Mouse (Mus musculus) cerebellum, postnatal 25 days (tissue): ENCODE results near the gene Trhr2.

ENCODE experiments used
- DNase-seq, 2 experiments: peaks; one replicate each; pipeline ENCODE4 v3.0.0; 2021; ENCODE audit warnings: mixed read lengths in 2 of 2

Trhr2 gene

GRCm38 (mm10) chr8:122350309-122351089, 10.0 kb downstream of the Trhr2 start:
- no peak for DNase-seq

DNA sequence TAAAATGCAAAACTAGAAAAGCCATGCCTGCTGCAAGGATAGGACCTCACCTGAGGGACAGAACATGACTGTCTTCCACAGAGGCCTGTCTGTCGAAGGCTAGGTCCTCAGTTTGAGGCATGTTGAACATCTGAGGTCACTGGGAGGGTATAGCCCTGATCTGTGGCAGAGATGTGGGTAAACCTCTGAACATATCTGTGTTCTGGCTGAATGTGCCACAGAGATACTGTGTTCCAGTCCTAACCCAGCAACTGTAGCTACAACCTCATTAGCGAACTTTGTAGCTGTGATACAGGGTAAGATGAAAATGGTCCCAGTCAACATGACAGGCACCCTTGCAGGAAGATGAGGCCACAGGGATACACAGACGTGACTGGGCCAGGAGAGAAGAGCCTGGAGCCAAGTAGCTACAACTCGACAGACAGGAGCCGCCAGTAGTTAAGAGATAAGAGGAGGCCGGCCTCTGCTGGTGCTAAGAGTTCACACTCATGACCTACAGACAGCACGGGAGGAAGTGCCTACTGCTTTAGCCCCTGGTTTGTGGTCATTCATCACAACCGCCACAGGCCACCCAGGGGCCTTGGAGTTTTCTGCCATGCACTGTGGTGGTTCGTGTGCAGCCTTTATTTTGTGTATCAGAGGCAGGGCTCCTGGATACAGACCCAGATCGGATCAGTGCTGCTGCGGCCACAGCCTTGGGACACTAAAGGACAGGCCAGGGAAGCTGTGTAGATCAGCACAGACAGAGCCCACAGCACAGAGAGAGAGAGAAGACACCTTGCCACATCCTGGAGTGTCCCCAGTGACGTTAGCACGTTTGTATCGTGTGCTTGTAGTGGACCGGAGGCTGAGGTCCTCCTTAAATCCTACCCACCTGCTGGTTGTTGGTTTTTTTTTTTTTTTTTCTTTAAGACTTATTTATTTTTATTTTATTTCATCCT, 10.9 kb downstream of the Trhr2 start:
- DNase-seq: no peak

DNA sequence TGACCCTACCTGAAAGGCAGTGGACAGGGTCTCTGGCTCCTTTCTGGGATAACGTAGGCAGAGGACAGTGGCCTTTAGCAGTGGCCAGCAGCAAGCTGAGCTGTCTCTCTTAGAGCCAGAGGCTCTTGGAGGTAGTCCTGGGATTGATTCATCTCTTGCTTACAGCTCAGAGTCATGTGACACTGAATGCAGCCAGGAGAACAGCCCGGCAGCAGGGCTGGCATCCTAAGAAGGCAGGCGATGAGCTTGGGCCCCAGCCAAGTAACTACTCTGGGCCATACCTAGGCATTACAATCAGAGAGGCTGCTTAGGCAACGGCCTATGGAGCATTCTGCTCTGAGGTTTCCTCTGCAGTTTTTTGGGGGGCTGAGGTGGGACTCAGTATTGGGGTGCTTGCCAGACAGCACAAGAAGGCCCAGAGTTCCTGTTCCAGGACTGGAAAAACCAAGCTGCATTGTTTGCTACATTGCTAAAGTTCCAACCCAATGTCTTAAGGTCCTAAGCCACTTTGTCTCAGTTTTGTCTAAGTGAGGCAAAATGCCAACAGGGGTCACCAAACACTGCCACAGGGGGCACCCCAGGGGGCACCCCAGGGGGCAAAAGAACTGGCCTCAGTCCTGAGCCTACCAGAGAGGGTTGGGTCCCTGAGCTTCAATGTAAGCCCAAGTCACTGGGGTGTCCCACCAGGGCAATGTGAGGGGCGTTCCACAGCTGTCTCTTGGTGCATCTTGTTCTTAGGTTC, 12.6 kb downstream of the Trhr2 start:
- peak; percentile 86 to 95 for DNase-seq

DNA sequence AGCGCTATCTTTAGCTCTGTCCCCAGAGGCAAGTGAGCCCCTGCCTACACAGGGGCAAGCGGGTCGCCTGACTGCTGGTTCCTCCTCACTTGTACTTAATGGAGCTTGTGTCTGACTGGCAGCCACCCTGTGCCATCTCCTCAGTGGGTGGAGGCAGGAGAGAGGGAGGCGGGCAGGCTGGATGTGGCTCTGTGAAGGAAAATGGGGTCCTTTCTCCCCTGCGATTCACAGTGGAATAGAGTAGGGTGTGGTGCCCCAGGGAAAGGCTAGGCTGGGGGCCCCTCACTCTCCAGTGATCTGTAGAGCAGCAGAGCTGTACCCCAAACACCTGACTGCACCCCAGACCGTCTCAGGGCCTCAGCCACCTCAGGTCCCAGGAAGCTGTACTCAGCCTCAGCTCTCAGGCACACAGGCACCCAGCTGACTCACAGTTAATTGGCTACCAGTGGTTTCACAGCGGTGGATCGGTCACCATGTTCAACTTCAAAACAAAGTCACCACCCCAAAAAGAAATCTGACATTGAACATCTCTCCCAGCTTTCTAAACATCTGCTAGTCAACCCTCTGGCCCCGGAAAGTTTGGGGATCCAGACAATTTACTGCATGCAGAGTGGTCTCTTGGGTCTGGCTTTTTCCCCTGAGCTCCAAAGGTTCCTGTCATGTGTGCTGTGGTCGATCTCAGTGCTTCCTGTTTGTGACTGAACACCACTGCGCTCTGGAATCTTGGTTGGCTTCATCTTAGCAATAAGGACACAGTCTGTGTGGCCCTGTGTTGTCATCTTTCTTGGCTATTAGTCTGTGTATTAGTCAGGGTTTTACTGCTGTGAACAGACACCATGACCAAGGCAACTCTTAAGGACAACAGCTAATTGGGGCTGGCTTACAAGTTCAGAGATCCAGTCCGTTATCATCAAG, 15.1 kb downstream of the Trhr2 start:
- DNase-seq: no peak

DNA sequence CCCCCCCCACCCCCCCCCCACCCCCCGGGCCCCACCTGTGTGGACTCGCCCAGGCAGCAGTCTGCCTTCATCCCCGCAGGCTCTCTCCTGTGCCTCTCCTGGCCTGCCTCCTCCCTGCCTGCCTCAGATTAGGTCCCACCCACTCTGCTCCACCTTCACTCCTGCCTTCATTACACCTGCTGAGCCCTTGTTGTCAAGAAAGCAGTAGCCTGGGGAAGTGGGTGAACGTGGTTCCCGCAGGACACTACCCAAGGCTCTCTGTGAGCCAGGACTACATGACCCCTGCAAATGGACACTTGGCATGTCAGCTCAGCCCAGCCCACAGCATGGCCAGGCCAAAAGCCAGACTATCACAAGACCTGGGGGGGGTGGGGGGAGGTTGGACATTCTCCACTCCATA, 16.3 kb downstream of the Trhr2 start:
- DNase-seq: peak; percentile 41 to 54

DNA sequence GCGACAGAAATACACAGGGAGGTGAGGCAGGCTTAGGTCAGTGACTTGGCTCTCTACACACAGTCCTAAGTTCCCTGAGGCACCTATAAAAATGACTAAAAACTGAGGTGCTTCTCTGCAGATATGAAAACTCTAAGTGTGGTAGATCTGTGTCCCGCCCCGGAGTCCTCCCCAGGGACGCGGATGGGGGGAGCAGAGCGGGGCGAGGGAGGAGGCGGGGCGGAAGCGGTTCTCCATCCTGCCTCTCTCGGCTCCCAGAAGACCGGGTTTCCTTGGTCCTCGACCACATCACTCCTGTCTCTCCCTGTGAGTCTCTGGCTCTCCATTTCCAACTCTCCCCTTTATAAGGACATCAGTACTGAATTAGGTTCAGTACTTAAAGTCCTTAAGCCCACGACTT, 16.8 kb downstream of the Trhr2 start:
- peak; percentile 57 to 71 for DNase-seq

- peak; percentile 47 to 51 for DNase-seq
Observed at GRCm38 (mm10) chr8:122343341-122343740, 17.2 kb downstream of the Trhr2 start.

- peak in 1 of 2 experiments; percentile 38 for DNase-seq
Observed at GRCm38 (mm10) chr8:122342806-122343209, 17.7 kb downstream of the Trhr2 start.

DNA sequence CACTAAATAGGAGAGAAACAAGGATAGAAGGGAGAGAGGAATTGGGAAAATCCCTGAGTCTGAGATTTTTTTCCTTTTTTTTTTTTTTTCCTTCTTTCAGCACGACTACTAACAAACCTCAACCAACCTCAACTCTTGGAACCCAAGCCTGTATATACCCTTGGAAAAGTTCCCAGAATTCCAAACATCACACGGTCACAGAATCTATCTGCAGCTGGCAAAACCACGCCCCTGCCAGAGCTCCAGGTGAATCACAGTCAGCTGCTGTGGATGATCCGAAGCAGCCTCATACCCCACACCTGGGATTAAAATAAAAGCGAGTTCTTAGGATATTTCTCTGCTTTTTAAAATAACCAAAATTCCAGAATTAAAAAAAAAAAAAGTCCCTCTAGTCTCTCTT, 18.2 kb downstream of the Trhr2 start:
- no peak for DNase-seq

GRCm38 (mm10) chr8:122341790-122342189, 18.8 kb downstream of the Trhr2 start:
- DNase-seq: no peak

DNA sequence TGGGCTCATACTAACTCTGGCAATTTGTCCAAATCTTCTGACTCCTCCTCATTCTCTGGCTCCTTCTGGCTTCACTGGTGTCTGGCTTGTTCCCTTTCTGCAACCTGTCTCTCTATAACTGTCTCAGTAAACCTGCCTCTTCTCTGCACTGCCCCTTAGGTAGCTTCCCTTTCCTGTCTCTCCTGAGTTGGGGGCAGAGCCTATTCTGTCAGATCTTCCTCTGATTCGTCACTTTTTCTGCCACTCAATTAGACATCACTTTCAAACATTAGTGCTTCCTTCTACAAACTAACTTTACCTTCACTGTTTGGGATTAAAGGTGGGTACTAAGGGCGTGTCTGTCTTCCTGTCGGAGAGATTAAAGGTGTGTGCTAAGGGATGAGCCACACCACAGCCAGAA, 19.8 kb downstream of the Trhr2 start:
- no peak for DNase-seq

DNA sequence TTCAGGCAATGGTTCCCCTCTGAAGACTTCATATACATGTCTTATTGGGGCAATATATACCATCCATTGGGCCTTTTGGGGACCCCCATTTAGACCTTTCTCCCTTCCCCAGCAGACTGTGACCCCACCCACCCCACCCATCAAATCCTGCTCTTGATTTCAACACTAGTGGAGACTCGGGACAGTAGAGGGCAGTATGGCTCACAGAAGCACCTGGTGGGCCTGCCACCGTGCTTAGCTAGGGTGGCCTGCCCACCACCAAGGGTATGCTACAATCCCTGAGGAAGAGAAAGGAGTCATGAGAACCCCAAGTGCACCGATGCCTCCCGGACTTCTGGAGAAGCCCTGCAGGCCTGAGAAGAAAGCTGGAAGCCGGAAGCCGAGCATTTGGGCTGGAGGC, 21.7 kb downstream of the Trhr2 start:
- peak; percentile 15 to 36 for DNase-seq

GRCm38 (mm10) chr8:122336251-122336910, 24.2 kb downstream of the Trhr2 start:
- DNase-seq: peak; percentile 54 to 72

- peak in 1 of 2 experiments; percentile 49 for DNase-seq
Observed at GRCm38 (mm10) chr8:122335638-122336250, 24.8 kb downstream of the Trhr2 start.

GRCm38 (mm10) chr8:122334791-122335490, 25.6 kb downstream of the Trhr2 start:
- peak in 1 of 2 experiments; percentile 36 for DNase-seq

- DNase-seq: peak in 1 of 2 experiments; percentile 26
Observed at GRCm38 (mm10) chr8:122333531-122333930, 27.0 kb downstream of the Trhr2 start.

- peak; percentile 91 to 94 for DNase-seq
Observed at GRCm38 (mm10) chr8:122332753-122333506, 27.6 kb downstream of the Trhr2 start.

- peak in 1 of 2 experiments; percentile 11 for DNase-seq
Observed at GRCm38 (mm10) chr8:122331134-122331523, 29.4 kb downstream of the Trhr2 start.

GRCm38 (mm10) chr8:122330446-122331133, 30.0 kb downstream of the Trhr2 start:
- no peak for DNase-seq
